Mouse (Mus musculus): ENCODE measurements around the gene Bag5.

GRCm38 (mm10) chr12:111703301-111703700, 9.8 kb downstream of the Bag5 start:
- no peak for TF ChIP-seq CTCF (IDR thresholded peaks at IDR 0.05; ENCODE audit: control insufficient read depth, insufficient read depth, low read length)
- TF ChIP-seq POLR2A (IDR thresholded peaks at IDR 0.05; ENCODE audit: borderline replicate concordance, control insufficient read depth, low read depth, low read length): no peak
